Mouse (Mus musculus) testis, adult 2 months (tissue): ENCODE data around the gene Ifi211. TPM values are rescaled to one million over a fixed set of nuclear protein-coding genes. Genes with fewer than 3 reads are reported as not detected.
"Not testable (repeated sequence)": the region's sequence is repeated elsewhere in the genome, so short reads cannot be mapped to it uniquely, and the experiment has no call there.

ENCODE experiments used
- H3K27ac ChIP-seq: fragments of 200-500 bp; 2 replicates; pipeline ENCODE4 v1.5.1; 2012; ENCODE audit warnings: low read depth, low read length; ENCODE audit not compliant: control insufficient read depth, insufficient read depth
- H3K27me3 ChIP-seq: fragments of 200-500 bp; 2 replicates; pipeline ENCODE4 v1.6.1; 2012; ENCODE audit warnings: mild to moderate bottlenecking, low read length, moderate library complexity; ENCODE audit not compliant: control insufficient read depth, insufficient read depth
- H3K36me3 ChIP-seq: fragments of 200-500 bp; 2 replicates; pipeline ENCODE4 v1.6.1; 2012; ENCODE audit warnings: mild to moderate bottlenecking, low read length; ENCODE audit not compliant: control insufficient read depth, insufficient read depth
- H3K4me1 ChIP-seq: fragments of 200-500 bp; 2 replicates; pipeline ENCODE4 v1.6.1; 2012; ENCODE audit warnings: low read length; ENCODE audit not compliant: control insufficient read depth, insufficient read depth
- H3K4me3 ChIP-seq: fragments of 200-500 bp; 2 replicates; pipeline ENCODE4 v1.5.1; 2012; ENCODE audit warnings: low read depth, mild to moderate bottlenecking, low read length, moderate library complexity, mixed read lengths; ENCODE audit not compliant: control insufficient read depth
- CTCF ChIP-seq: fragments of 200-500 bp; IDR thresholded peaks from 2 replicates; pipeline ENCODE4 v1.5.1; 2012; ENCODE audit warnings: low read depth, mild to moderate bottlenecking, inconsistent platforms, low read length, moderate library complexity; ENCODE audit not compliant: control insufficient read depth, insufficient read depth, insufficient replicate concordance
- POLR2A ChIP-seq: fragments of 200-500 bp; IDR thresholded peaks from 2 replicates; pipeline ENCODE4 v1.6.1; 2012; ENCODE audit warnings: low read depth, mild to moderate bottlenecking, inconsistent platforms, low read length, moderate library complexity; ENCODE audit not compliant: control insufficient read depth
- polyA plus RNA-seq: library from polyadenylated mRNA; depleted of rRNA; stranded (reverse); fragments of >200 nt; gene quantifications from 2 replicates; pipeline ENCODE4 v1.2.3, GENCODE M21; 2012

Gene Ifi211
- polyA plus RNA-seq, 1 experiment = not detected

- no peaks in the 10 kb centered on the region for H3K4me1 ChIP-seq
- H3K27me3 ChIP-seq = no peaks in the 10 kb centered on the region
- no peak overlapping the region for H3K27ac ChIP-seq
- H3K36me3 ChIP-seq = no peaks in the 10 kb centered on the region
- TF ChIP-seq POLR2A (no peak), CTCF (no peak)
- no peak overlapping the region for H3K4me3 ChIP-seq
Observed at GRCm38 (mm10) chr1:173914559-173914958, 1.7 kb upstream of the Ifi211 start.

DNA sequence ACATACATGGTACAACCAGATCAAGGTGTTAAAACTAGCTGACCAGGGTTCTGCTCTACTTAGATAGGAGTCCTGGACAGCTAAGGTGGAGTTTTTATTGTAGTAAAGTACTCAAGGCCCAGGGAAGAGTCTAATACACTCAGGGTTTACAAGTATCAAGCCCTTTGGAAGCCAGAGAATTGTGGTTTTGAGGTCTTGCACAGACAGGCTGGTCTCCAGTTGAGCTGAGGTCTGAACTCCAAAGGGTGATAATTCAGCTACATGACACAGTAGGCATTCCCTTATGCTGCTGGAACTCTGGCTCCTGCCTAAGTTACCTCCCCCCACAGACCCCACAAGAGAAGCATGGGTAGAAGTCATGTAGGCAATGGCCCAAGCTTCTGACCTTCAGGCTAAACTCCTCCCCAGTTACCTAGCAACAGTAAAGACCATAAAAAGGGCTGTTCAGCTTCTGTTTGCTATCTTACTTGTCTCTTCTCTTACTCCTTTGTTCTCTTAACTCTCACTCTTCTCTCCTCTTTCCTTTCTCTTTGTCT, 478 bp upstream of the Ifi211 start:
- H3K4me3 ChIP-seq, H3K27me3 ChIP-seq, H3K36me3 ChIP-seq, H3K27ac ChIP-seq, H3K4me1 ChIP-seq: not testable (repeated sequence)

DNA sequence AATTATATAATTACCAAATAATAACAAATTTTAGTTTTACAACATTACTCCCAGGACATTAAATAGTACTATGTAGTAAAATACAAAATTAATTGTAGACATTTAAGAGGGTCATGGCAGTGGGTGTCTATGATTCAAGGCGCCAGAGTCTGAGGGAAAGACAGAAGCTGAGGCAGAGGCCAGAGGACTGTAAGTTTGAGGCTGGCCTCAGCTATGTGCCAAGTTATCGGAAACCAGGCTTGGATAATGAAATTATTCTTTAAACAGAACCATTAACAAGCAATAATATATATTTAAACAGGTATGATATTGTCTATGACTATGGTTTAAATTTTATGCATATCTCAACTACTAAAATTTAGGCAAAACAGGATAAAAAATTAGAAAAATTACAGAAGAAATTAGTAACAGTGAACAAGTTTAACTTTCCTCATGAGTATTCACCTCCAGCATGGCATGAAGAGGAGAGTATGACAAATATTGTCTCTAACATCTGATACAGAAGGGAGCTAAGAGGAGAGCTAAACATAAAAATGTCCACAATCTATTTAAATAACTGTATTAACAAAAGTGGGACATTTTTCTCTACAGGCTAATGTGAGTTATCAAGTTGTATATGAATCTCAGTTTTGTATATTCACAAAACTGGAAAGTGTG, 910 bp downstream of the Ifi211 start:
- Histone ChIP-seq H3K4me3 (no peak overlapping the region), H3K36me3 (no peaks in the 10 kb centered on the region), H3K27me3 (no peaks in the 10 kb centered on the region)

DNA sequence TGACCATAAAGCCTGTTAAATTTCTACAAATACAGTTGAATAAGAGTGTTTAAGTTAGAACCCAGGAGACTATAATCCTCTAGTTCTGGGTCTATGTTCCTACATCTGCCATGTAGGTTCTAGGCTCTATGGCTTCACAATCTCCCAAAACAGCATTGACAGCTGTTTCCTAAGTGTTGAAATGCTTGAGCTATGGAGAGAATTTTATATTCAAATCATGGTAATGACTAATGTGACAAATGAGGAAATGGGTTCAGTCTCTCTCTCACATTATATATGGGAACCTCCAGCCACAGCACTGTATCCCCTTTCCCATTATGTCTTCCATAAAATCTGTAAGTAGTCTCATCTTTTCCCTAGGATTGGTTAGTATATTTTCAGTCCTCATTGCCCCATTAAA, 4.5 kb downstream of the Ifi211 start:
- not testable (repeated sequence) for H3K4me1 ChIP-seq, H3K27ac ChIP-seq, H3K4me3 ChIP-seq, H3K27me3 ChIP-seq, H3K36me3 ChIP-seq

More for the DNA sequence above, 910 bp downstream of the Ifi211 start:
- TF ChIP-seq POLR2A (no peak), CTCF (no peak)
- H3K4me1 ChIP-seq = no peaks in the 10 kb centered on the region
- no peak overlapping the region for H3K27ac ChIP-seq

- not testable (repeated sequence) for H3K27me3 ChIP-seq, H3K4me1 ChIP-seq, H3K36me3 ChIP-seq, H3K4me3 ChIP-seq, H3K27ac ChIP-seq
Observed at GRCm38 (mm10) chr1:173905885-173906284, 7.0 kb downstream of the Ifi211 start.

- not testable (repeated sequence) for H3K27me3 ChIP-seq, H3K4me3 ChIP-seq
Observed at GRCm38 (mm10) chr1:173889741-173890140, 23.1 kb downstream of the Ifi211 start.

GRCm38 (mm10) chr1:173887026-173887787, 25.6 kb downstream of the Ifi211 start:
- not testable (repeated sequence) for H3K4me1 ChIP-seq, H3K36me3 ChIP-seq, H3K27ac ChIP-seq, H3K27me3 ChIP-seq, H3K4me3 ChIP-seq

More at GRCm38 (mm10) chr1:173889741-173890140, 23.1 kb downstream of the Ifi211 start:
- not testable (repeated sequence) for H3K27ac ChIP-seq, H3K4me1 ChIP-seq, H3K36me3 ChIP-seq

GRCm38 (mm10) chr1:173880004-173880666, 32.7 kb downstream of the Ifi211 start:
- not testable (repeated sequence) for H3K36me3 ChIP-seq, H3K4me3 ChIP-seq, H3K4me1 ChIP-seq, H3K27ac ChIP-seq, H3K27me3 ChIP-seq

DNA sequence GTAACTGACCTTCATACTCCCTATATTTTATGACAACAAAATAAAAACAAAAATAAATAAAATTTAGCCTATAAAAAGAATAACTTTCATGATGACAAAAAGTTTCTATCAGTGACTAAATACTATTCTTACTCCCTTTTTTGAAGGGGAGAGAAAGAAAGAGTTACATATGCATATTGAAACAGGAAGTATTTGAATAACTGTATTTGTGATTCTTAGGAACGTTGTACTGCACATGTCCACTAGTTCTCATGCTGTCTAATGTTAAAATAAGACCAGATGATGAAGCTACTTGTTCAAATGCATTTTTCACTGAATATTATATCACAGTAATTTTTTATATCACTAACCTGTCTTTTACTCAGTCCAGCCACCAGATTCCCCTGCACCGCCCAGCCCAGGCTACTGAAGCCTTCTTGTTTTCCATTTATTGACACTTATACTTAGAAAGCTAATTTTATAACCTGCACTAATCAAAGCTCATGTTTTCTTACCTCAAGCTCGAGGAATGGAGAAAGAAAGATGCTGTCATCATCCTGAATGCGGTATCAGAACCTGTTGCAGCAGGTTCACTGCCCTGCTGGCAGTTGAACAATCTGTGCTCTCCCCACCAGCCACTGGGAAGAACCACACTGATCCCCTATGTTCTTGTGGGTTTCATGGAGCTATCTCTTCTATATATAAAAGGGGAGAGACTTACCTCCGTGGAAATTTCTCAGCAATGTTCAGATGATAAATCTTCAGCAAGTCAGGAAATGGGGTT, 33.4 kb downstream of the Ifi211 start:
- H3K27me3 ChIP-seq = not testable (repeated sequence)

GRCm38 (mm10) chr1:173878264-173878663, 34.6 kb downstream of the Ifi211 start:
- not testable (repeated sequence) for H3K4me1 ChIP-seq, H3K27me3 ChIP-seq, H3K36me3 ChIP-seq, H3K4me3 ChIP-seq, H3K27ac ChIP-seq

More for the DNA sequence above, 33.4 kb downstream of the Ifi211 start:
- H3K4me3 ChIP-seq, H3K36me3 ChIP-seq, H3K4me1 ChIP-seq, H3K27ac ChIP-seq: not testable (repeated sequence)

DNA sequence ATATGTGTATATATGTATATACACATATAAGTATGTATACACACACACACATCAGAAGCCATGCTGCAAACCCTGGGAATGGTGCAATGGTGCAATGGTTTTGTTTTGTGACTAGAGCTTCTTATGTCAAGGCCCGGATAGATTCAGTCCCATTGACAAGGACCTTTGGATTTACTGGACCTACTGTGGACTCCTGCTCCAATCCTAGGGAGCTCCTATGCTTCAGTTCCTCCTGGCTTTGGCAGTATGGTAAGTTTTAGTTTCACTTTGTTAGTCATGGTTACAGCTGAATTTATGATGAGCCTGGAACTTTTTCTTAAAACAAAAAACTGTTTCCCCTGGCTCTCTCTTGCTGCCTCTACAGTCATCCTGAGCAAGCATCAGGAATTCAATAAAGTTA, 35.7 kb downstream of the Ifi211 start:
- H3K27me3 ChIP-seq, H3K36me3 ChIP-seq, H3K27ac ChIP-seq, H3K4me1 ChIP-seq, H3K4me3 ChIP-seq: not testable (repeated sequence)
